Comparison of ENCODE assay signal across 8 mouse cellular contexts in genomic region chr6:35176979-35177649, GRCm38 (mm10). TPM values are rescaled to one million over a fixed set of nuclear protein-coding genes. Genes with fewer than 3 reads are reported as not detected.
A peak's percentile ranks its signal among the peaks of the same experiment; 100 is the strongest.
DNase-seq lines count a peak whose midpoint lies in the region; ATAC-seq and TF ChIP-seq lines count a peak whose summit lies in the region.

TSS of gene Nup205 (plus strand) at chr6:35177421.

- TF ChIP-seq CTCF in G1E (IDR thresholded peaks at IDR 0.05; ENCODE audit: low read depth, low read length) = no peak
- TF ChIP-seq CTCF in heart, postnatal 0 days (IDR thresholded peaks at IDR 0.05; ENCODE audit: low read depth) = no peak
- peak; percentile 16; the same call in 1 of the 2 replicates for TF ChIP-seq CTCF in liver, embryonic 14.5 days (IDR thresholded peaks at IDR 0.05; ENCODE audit: low read depth)

- TF ChIP-seq EP300 in heart, postnatal 0 days (IDR thresholded peaks at IDR 0.05; ENCODE audit: low read depth) = no peak
- TF ChIP-seq EP300 in liver, embryonic 14.5 days (IDR thresholded peaks at IDR 0.05; ENCODE audit: low read depth) = no peak

- H3K9ac ChIP-seq in forebrain, embryonic 13.5 days = peak within 1 kb of the TSS; percentile 86
- peak within 1 kb of the TSS; percentile 85 for H3K9ac ChIP-seq in heart, postnatal 0 days (replicated peaks; ENCODE audit: low read depth, low read length)
- H3K9ac ChIP-seq in liver, embryonic 14.5 days (replicated peaks) = peak within 1 kb of the TSS; percentile 80
- peak within 1 kb of the TSS; percentile 84 for H3K9ac ChIP-seq in stomach, embryonic 15.5 days

- peaks cover 20% of the 10 kb centered on the region for H3K4me1 ChIP-seq in G1E (ENCODE audit: insufficient read depth, low read depth, low read length)
- H3K4me1 ChIP-seq in forebrain, embryonic 13.5 days = peaks cover 21% of the 10 kb centered on the region
- peaks cover 4% of the 10 kb centered on the region; the same call in 1 of the 2 replicates for H3K4me1 ChIP-seq in heart, postnatal 0 days (ENCODE audit: control insufficient read depth, insufficient read depth)
- H3K4me1 ChIP-seq in liver, embryonic 14.5 days (replicated peaks; ENCODE audit: control insufficient read depth in 2 of 2, insufficient read depth in 2 of 2, low read length in 1 of 2) = peaks cover 2 to 6% of the 10 kb centered on the region in 2 experiments; a peak in 2 of 4 replicates
- H3K4me1 ChIP-seq in stomach, embryonic 15.5 days = peaks cover 4% of the 10 kb centered on the region; the same call in 1 of the 2 replicates

- 3% methylated on average over 34 of the region's 34 CpGs for WGBS in forebrain, embryonic 13.5 days
- 4% methylated on average over 34 of the region's 34 CpGs for WGBS in heart, postnatal 0 days
- 3% methylated on average over 34 of the region's 34 CpGs for WGBS in liver, embryonic 14.5 days (ENCODE audit: insufficient replicate concordance)
- WGBS in stomach, embryonic 15.5 days = 3% methylated on average over 34 of the region's 34 CpGs

- H3K4me2 ChIP-seq in forebrain, embryonic 13.5 days = peak within 1 kb of the TSS; percentile 80
- H3K4me2 ChIP-seq in heart, postnatal 0 days (ENCODE audit: low read depth, low read length) = peak within 1 kb of the TSS; percentile 94
- H3K4me2 ChIP-seq in liver, embryonic 14.5 days (ENCODE audit: low read depth) = peak within 1 kb of the TSS; percentile 82
- H3K4me2 ChIP-seq in stomach, embryonic 15.5 days = peak within 1 kb of the TSS; percentile 63

- peak; percentile 73 for DNase-seq in G1E (ENCODE audit: low spot score)
- DNase-seq in heart, postnatal 0 days (ENCODE audit: low spot score) = peak; percentile 91
- DNase-seq in kidney, postnatal 36 days = peak; percentile 83 to 87
- DNase-seq in liver, embryonic 14.5 days (ENCODE audit: low read depth in 3 of 3, low spot score in 3 of 3) = peak; percentile 68 to 74 (median 69)
- peak; percentile 84 for DNase-seq in neural tube, embryonic 10.5 days (ENCODE audit: extremely low spot score, low spot score)

- no peaks in the 10 kb centered on the region; the same call in 1 of the 2 replicates for H3K27me3 ChIP-seq in G1E (ENCODE audit: insufficient read depth, low read length)
- H3K27me3 ChIP-seq in forebrain, embryonic 13.5 days = no peaks in the 10 kb centered on the region
- no peaks in the 10 kb centered on the region for H3K27me3 ChIP-seq in heart, postnatal 0 days (ENCODE audit: control insufficient read depth, insufficient read depth, low read length)
- no peaks in the 10 kb centered on the region for H3K27me3 ChIP-seq in liver, embryonic 14.5 days (ENCODE audit: control insufficient read depth, insufficient read depth, low read length)
- no peaks in the 10 kb centered on the region for H3K27me3 ChIP-seq in stomach, embryonic 15.5 days (replicated peaks)

- no peaks in the 10 kb centered on the region for H3K9me3 ChIP-seq in G1E (replicated peaks)
- no peaks in the 10 kb centered on the region for H3K9me3 ChIP-seq in forebrain, embryonic 13.5 days (replicated peaks)
- H3K9me3 ChIP-seq in heart, postnatal 0 days (replicated peaks; ENCODE audit: control insufficient read depth, low read length) = no peaks in the 10 kb centered on the region
- no peaks in the 10 kb centered on the region for H3K9me3 ChIP-seq in liver, embryonic 14.5 days (ENCODE audit: control insufficient read depth, low read length)
- no peaks in the 10 kb centered on the region for H3K9me3 ChIP-seq in stomach, embryonic 15.5 days

- peak within 1 kb of the TSS; percentile 95 for H3K27ac ChIP-seq in forebrain, embryonic 13.5 days
- peak within 1 kb of the TSS; percentile 95 for H3K27ac ChIP-seq in heart, postnatal 0 days (ENCODE audit: low read depth)
- H3K27ac ChIP-seq in liver, embryonic 14.5 days = peak within 1 kb of the TSS; percentile 78
- H3K27ac ChIP-seq in stomach, embryonic 15.5 days = peak within 1 kb of the TSS; percentile 93

- peaks cover 20% of the 10 kb centered on the region for H3K36me3 ChIP-seq in G1E (replicated peaks)
- no peaks in the 10 kb centered on the region for H3K36me3 ChIP-seq in forebrain, embryonic 13.5 days (ENCODE audit: poor library complexity, severe bottlenecking)
- H3K36me3 ChIP-seq in heart, postnatal 0 days (replicated peaks; ENCODE audit: control insufficient read depth, insufficient read depth, low read length) = no peaks in the 10 kb centered on the region
- no peaks in the 10 kb centered on the region for H3K36me3 ChIP-seq in liver, embryonic 14.5 days (replicated peaks; ENCODE audit: control insufficient read depth, insufficient read depth, low read depth)
- H3K36me3 ChIP-seq in stomach, embryonic 15.5 days = no peaks in the 10 kb centered on the region

- ATAC-seq in G1E (ENCODE audit: extremely low read depth, insufficient number of reproducible peaks, low FRiP score, poor library complexity, severe bottlenecking) = peak; percentile 71
- ATAC-seq in cerebellum, adult (ENCODE audit: insufficient number of reproducible peaks, low FRiP score, low TSS enrichment) = peak; percentile 96
- ATAC-seq in forebrain, embryonic 13.5 days = peak; percentile 95
- ATAC-seq in heart, postnatal 0 days (ENCODE audit: insufficient read depth, low read depth) = peak; percentile 94
- ATAC-seq in liver, embryonic 14.5 days (ENCODE audit: insufficient read depth) = peak; percentile 91
- ATAC-seq in stomach, embryonic 15.5 days (ENCODE audit: insufficient read depth, low FRiP score, low read depth) = peak; percentile 89

- peak within 1 kb of the TSS; percentile 89 for H3K4me3 ChIP-seq in G1E (ENCODE audit: low read depth, low read length)
- peak within 1 kb of the TSS; percentile 76 for H3K4me3 ChIP-seq in forebrain, embryonic 13.5 days
- peak within 1 kb of the TSS; percentile 91 for H3K4me3 ChIP-seq in heart, postnatal 0 days (ENCODE audit: low read depth, low read length)
- peak within 1 kb of the TSS; percentile 76 to 78 for H3K4me3 ChIP-seq in liver, embryonic 14.5 days (ENCODE audit: insufficient read depth in 1 of 2, low read depth in 2 of 2, low read length in 2 of 2)
- peak within 1 kb of the TSS; percentile 70 for H3K4me3 ChIP-seq in stomach, embryonic 15.5 days (replicated peaks)

RNA-seq across cellular contexts. Expression of gene Nup205, which starts in this region (rescaled TPM):
- 99.2 and 113 TPM in 2 replicates for total RNA-seq in G1E (2014; fragmentation: Nextera tagmentation)
- total RNA-seq in G1E (2017) = 88.9 and 93.8 TPM in 2 replicates
- polyA plus RNA-seq in G1E (2012) = 4.1 and 8.2 TPM in 2 replicates
- 34.0 and 37.9 TPM in 2 replicates for polyA plus RNA-seq in forebrain, embryonic 13.5 days (2015; fragmentation: Nextera tagmentation; extraction: Ambion mirVana)
- 34.6 and 36.7 TPM in 2 replicates for total RNA-seq in heart, postnatal 0 days (2014; rRNA removed; ENCODE audit: low replicate concordance)
- 7.0 and 7.1 TPM in 2 replicates for polyA plus RNA-seq in heart, postnatal 0 days (2015; fragmentation: Nextera tagmentation; extraction: Ambion mirVana)
- polyA plus RNA-seq in liver, embryonic 14.5 days (2012; rRNA removed) = 15.8 and 19.3 TPM in 2 replicates
- 22.3 and 24.7 TPM in 2 replicates for polyA plus RNA-seq in liver, embryonic 14.5 days (2014; fragmentation: Nextera tagmentation; extraction: Ambion mirVana)
- 29.2 and 29.9 TPM in 2 replicates for polyA plus RNA-seq in stomach, embryonic 15.5 days (2015; fragmentation: Nextera tagmentation; extraction: Ambion mirVana)

Comparison
In these comparisons a context has a peak if more than half of its experiments do, and no peak if none do; other contexts are left out.
1. Peak in every context shown above with its lines: DNase-seq, ATAC-seq, H3K4me3 ChIP-seq and H3K27ac ChIP-seq.